Mouse (Mus musculus) 416B (cell line): ENCODE measurements at regions not wholly inside any gene's neighbourhood (a gene's known extent, or its start where the extent isn't known, plus 50 kb on each side); places are given as distances from the start of the nearest gene placed in this dataset.

Source experiments
- DNase-seq: peaks from one replicate; pipeline ENCODE4 v3.0.0; 2011; ENCODE audit warnings: low read depth

GRCm38 (mm10) chr16:77459651-77460050 lies 142.2 kb downstream of the Gm11146 start:
- no peak for DNase-seq

GRCm38 (mm10) chr16:77444647-77445046 lies 157.2 kb downstream of the Gm11146 start:
- no peak for DNase-seq

GRCm38 (mm10) chr16:77444006-77444405 lies 157.9 kb downstream of the Gm11146 start:
- DNase-seq, result peak; percentile 76

GRCm38 (mm10) chr16:77443318-77443717 lies 158.6 kb downstream of the Gm11146 start:
- peak; percentile 2 for DNase-seq

- no peak for DNase-seq
Observed at GRCm38 (mm10) chr16:77442866-77443265, 159.0 kb downstream of the Gm11146 start.

GRCm38 (mm10) chr16:77431345-77431744 lies 170.5 kb downstream of the Gm11146 start:
- DNase-seq, result no peak

GRCm38 (mm10) chr16:77422385-77423363 lies 179.2 kb downstream of the Gm11146 start:
- no peak for DNase-seq

- DNase-seq, result no peak
Observed at GRCm38 (mm10) chr16:77421591-77422024, 180.3 kb downstream of the Gm11146 start.

- DNase-seq, result no peak
Observed at GRCm38 (mm10) chr16:77421001-77421400, 180.9 kb downstream of the Gm11146 start.

- DNase-seq, result no peak
Observed at GRCm38 (mm10) chr16:77420136-77420860, 181.6 kb downstream of the Gm11146 start.

- DNase-seq, result no peak
Observed at GRCm38 (mm10) chr16:77419116-77419735, 182.7 kb downstream of the Gm11146 start.

GRCm38 (mm10) chr16:77418486-77418885 lies 183.4 kb downstream of the Gm11146 start:
- no peak for DNase-seq

GRCm38 (mm10) chr16:77417791-77418190 lies 184.1 kb downstream of the Gm11146 start:
- no peak for DNase-seq

GRCm38 (mm10) chr16:77414562-77414961 lies 187.3 kb downstream of the Gm11146 start:
- DNase-seq, result no peak

- no peak for DNase-seq
Observed at GRCm38 (mm10) chr16:77409168-77409567, 192.7 kb downstream of the Gm11146 start.

- DNase-seq, result no peak
Observed at GRCm38 (mm10) chr16:77406999-77407398, 194.9 kb downstream of the Gm11146 start.

- DNase-seq, result no peak
Observed at GRCm38 (mm10) chr16:77405859-77406258, 196.0 kb downstream of the Gm11146 start.

- DNase-seq, result no peak
Observed at GRCm38 (mm10) chr16:77405181-77405818, 196.6 kb downstream of the Gm11146 start.

GRCm38 (mm10) chr16:77402711-77403280 lies 199.1 kb downstream of the Gm11146 start:
- DNase-seq, result no peak

GRCm38 (mm10) chr16:77401185-77401943 lies 200.5 kb downstream of the Gm11146 start:
- no peak for DNase-seq
